Mouse (Mus musculus): ENCODE measurements around the gene Mink1.

DNA sequence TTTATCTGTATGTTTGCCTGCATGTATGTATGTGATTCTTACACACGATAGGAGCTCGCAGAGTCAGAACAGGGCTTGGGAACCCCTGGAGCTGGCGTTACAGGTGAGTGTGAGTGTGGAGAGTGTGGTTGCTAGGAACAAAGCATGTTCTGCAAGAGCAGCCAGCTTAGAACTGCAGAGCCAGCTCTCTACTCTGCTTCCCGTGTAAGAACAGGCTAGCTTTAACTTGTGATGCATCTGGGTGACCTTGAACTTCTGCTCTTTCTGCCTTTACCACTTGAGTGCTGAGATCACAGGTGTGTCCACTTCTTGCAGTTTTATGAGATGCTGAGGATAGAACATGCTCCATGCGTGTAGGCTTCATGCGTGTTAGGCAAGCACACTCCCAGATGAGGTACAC lies 16.3 kb downstream of the Mink1 start:
- TF ChIP-seq CHD2 (IDR thresholded peaks at IDR 0.05; ENCODE audit: low read length) (no peak), KAT2A (conservative IDR thresholded peaks at IDR 0.05; ENCODE audit: low read depth, low read length) (no peak), POLR2A (IDR thresholded peaks at IDR 0.05; ENCODE audit: control insufficient read depth in 1 of 2, insufficient read depth in 1 of 2, low read depth in 1 of 2, low read length in 2 of 2, poor library complexity in 1 of 2) (no peak), MAFK (IDR thresholded peaks at IDR 0.05; ENCODE audit: borderline replicate concordance, low read depth, low read length) (no peak), CTCF (IDR thresholded peaks at IDR 0.05 in 2 of 3, conservative IDR thresholded peaks at IDR 0.05 in 1 of 3; ENCODE audit: control insufficient read depth in 1 of 3, insufficient read depth in 1 of 3, low read depth in 2 of 3, low read length in 3 of 3, poor library complexity in 1 of 3, severe bottlenecking in 1 of 3) (no peak), NELFE (IDR thresholded peaks at IDR 0.05; ENCODE audit: low read depth, low read length) (no peak)

Measured in MEL (cell line).